Mouse (Mus musculus) thymus, adult 2 months (tissue): ENCODE data around the gene Net1. TPM values are rescaled to one million over a fixed set of nuclear protein-coding genes. Genes with fewer than 3 reads are reported as not detected.

Experiments
- DNase-seq: peaks from one replicate; pipeline ENCODE4 v3.0.0; 2021
- H3K27ac ChIP-seq: fragments of 200-500 bp; 2 replicates; pipeline ENCODE4 v1.5.1; 2012; ENCODE audit warnings: low read length, control low read depth; ENCODE audit not compliant: control insufficient read depth, insufficient read depth
- H3K27me3 ChIP-seq: fragments of 200-500 bp; 2 replicates; pipeline ENCODE4 v1.6.1; 2012; ENCODE audit warnings: mild to moderate bottlenecking, low read length, moderate library complexity, mixed read lengths; ENCODE audit not compliant: control insufficient read depth, insufficient read depth
- H3K36me3 ChIP-seq: fragments of 200-500 bp; 2 replicates; pipeline ENCODE4 v1.6.1; 2012; ENCODE audit warnings: mild to moderate bottlenecking, low read length, moderate library complexity; ENCODE audit not compliant: control insufficient read depth, insufficient read depth
- H3K4me1 ChIP-seq: fragments of 200-500 bp; replicated peaks from 2 replicates; pipeline ENCODE4 v1.6.1; 2012; ENCODE audit warnings: low read length; ENCODE audit not compliant: control insufficient read depth, insufficient read depth
- H3K4me3 ChIP-seq: fragments of 200-500 bp; 2 replicates; pipeline ENCODE4 v1.5.1; 2012; ENCODE audit warnings: mild to moderate bottlenecking, low read length, control low read depth, moderate library complexity; ENCODE audit not compliant: control insufficient read depth, insufficient read depth
- CTCF ChIP-seq: fragments of 200-500 bp; IDR thresholded peaks from 2 replicates; pipeline ENCODE4 v1.5.1; 2012; ENCODE audit warnings: mild to moderate bottlenecking, control low read depth, low read length, moderate library complexity, borderline replicate concordance; ENCODE audit not compliant: control insufficient read depth, poor library complexity, insufficient read depth; ENCODE audit errors: extremely low read depth
- POLR2A ChIP-seq: fragments of 200-500 bp; IDR thresholded peaks from 2 replicates; pipeline ENCODE4 v1.6.1; 2012; ENCODE audit warnings: mild to moderate bottlenecking, low read length, control low read depth, moderate library complexity; ENCODE audit not compliant: control insufficient read depth, poor library complexity, insufficient read depth; ENCODE audit errors: extremely low read depth
- WGBS: fragments of 180-500 bp; shearing (Covaris S2); methylation state at CpG from one replicate; pipeline ENCODE4 v1.1.7; 2018; 5-methylcytosine and 5-hydroxymethylcytosine counted together
- polyA plus RNA-seq: library from polyadenylated mRNA; depleted of rRNA; stranded (reverse); fragments of >200 nt; gene quantifications from 2 replicates; pipeline ENCODE4 v1.2.3, GENCODE M21; 2012

The Net1 gene
- polyA plus RNA-seq, 1 experiment: 24.4 TPM

GRCm38 (mm10) chr13:3890061-3890460 is 28.0 kb downstream of the Net1 start:
- no peak for DNase-seq
- Histone ChIP-seq H3K27ac (no peak overlapping the region), H3K4me1 (no peaks in the 10 kb centered on the region), H3K27me3 (no peaks in the 10 kb centered on the region), H3K4me3 (no peak overlapping the region), H3K36me3 (peaks cover 30% of the 10 kb centered on the region)
- 47% methylated on average over 8 of the region's 8 CpGs for WGBS
- TF ChIP-seq POLR2A: no peak
- no peak for TF ChIP-seq CTCF

DNA sequence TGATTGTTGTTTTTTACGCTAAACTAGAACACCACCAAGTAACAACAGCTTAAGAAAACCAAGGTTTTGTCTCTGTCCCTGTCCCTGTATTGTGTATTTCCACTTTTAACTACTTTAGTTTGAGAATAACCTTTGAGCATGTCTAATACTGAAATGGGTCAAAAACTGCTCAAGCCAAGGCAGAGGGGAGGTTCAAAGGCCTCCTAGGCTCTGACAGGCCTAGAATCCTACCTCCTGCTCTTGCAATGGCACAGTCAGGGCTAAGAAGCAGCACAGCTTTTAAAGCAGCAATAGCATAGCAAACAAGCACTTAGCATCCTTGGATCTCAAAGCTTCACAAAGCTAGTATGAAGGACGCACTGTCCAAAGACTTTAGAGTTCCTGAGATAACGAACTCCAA is 28.9 kb downstream of the Net1 start:
- no peak for DNase-seq
- H3K36me3 ChIP-seq: peaks cover 35% of the 10 kb centered on the region
- H3K4me3 ChIP-seq: no peak overlapping the region
- H3K4me1 ChIP-seq: no peaks in the 10 kb centered on the region
- H3K27me3 ChIP-seq: no peaks in the 10 kb centered on the region
- WGBS: 94% methylated on average over 3 of the region's 3 CpGs
- TF ChIP-seq POLR2A: no peak
- no peak for TF ChIP-seq CTCF
- H3K27ac ChIP-seq: no peak overlapping the region

- Histone ChIP-seq H3K27ac (no peak overlapping the region), H3K36me3 (peaks cover 35% of the 10 kb centered on the region), H3K27me3 (no peaks in the 10 kb centered on the region), H3K4me3 (no peak overlapping the region), H3K4me1 (no peaks in the 10 kb centered on the region)
- WGBS: 63% methylated on average over 7 of the region's 7 CpGs
- no peak for DNase-seq
- TF ChIP-seq POLR2A (no peak), CTCF (no peak)
Measured at GRCm38 (mm10) chr13:3886663-3887062, 31.4 kb downstream of the Net1 start.

GRCm38 (mm10) chr13:3877679-3878220 is 40.3 kb downstream of the Net1 start:
- H3K27me3 ChIP-seq: no peaks in the 10 kb centered on the region
- DNase-seq: no peak
- 88% methylated on average over 4 of the region's 4 CpGs for WGBS
- TF ChIP-seq POLR2A (no peak), CTCF (no peak)
- no peaks in the 10 kb centered on the region for H3K36me3 ChIP-seq
- no peak overlapping the region for H3K27ac ChIP-seq
- no peaks in the 10 kb centered on the region for H3K4me1 ChIP-seq
- no peak overlapping the region for H3K4me3 ChIP-seq

- no peaks in the 10 kb centered on the region for H3K4me1 ChIP-seq
- H3K4me3 ChIP-seq: no peak overlapping the region
- TF ChIP-seq POLR2A (no peak), CTCF (no peak)
- H3K36me3 ChIP-seq: no peaks in the 10 kb centered on the region
- no peak for DNase-seq
- no peaks in the 10 kb centered on the region for H3K27me3 ChIP-seq
- H3K27ac ChIP-seq: no peak overlapping the region
- 90% methylated on average over 6 of the region's 6 CpGs for WGBS
Measured at GRCm38 (mm10) chr13:3877185-3877584, 40.8 kb downstream of the Net1 start.

DNA sequence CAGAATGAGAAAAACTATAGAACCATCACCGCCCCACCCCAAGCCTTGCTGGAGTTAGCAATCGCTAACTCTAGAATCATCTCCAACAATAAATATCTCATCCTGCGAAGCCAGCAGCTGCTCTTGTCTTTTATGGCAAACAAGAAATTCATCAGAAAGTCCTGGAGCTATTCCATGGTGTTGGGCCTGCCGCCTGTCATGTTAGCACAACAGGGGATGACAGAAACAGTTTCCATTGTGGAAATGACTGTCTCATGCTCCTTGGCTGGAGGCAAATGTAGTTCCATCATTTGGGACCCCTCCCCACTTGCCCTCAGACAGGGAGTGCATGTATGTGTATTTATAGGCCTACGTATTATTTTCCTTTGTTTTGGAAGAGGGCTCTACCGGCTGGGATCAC is 41.6 kb downstream of the Net1 start:
- no peaks in the 10 kb centered on the region for H3K4me1 ChIP-seq
- H3K36me3 ChIP-seq: no peaks in the 10 kb centered on the region
- no peak for TF ChIP-seq POLR2A
- TF ChIP-seq CTCF: no peak
- H3K27ac ChIP-seq: no peak overlapping the region
- H3K27me3 ChIP-seq: no peaks in the 10 kb centered on the region
- 98% methylated on average over 6 of the region's 6 CpGs for WGBS
- no peak for DNase-seq
- H3K4me3 ChIP-seq: no peak overlapping the region

DNA sequence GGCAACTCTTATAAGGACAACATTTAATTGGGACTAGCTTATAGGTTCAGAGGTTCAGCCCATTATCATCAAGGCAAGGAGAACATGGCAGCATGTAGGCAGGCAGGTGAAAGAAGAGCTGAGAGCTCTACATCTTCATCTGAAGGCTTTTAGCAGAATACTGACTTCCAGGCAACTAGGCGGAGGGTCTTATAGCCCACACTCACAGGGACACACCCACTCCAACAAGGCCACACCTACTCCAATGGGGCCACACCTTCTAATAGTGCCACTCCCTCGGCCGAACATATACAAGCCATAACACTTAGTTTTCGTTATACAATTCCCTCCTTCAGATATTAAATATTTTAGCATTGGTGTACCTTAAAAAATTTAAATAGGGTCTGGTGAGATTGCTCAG is 45.2 kb downstream of the Net1 start:
- no peaks in the 10 kb centered on the region for H3K27me3 ChIP-seq
- no peaks in the 10 kb centered on the region for H3K36me3 ChIP-seq
- DNase-seq: no peak
- 96% methylated on average over 4 of the region's 4 CpGs for WGBS
- TF ChIP-seq POLR2A (no peak), CTCF (no peak)
- no peak overlapping the region for H3K4me3 ChIP-seq
- H3K27ac ChIP-seq: no peak overlapping the region
- no peaks in the 10 kb centered on the region for H3K4me1 ChIP-seq
